Mouse (Mus musculus) A20 (cell line): ENCODE results near the gene Hyal3.
A peak's percentile ranks its signal among the peaks of the same experiment; 100 is the strongest.

Experiments
- DNase-seq: peaks from one replicate; pipeline ENCODE4 v3.0.0-alpha.2; 2011; ENCODE audit warnings: low read depth, low spot score

Gene Hyal3

GRCm38 (mm10) chr9:107617461-107617860 is 36.8 kb downstream of the Hyal3 start:
- no peak for DNase-seq

- DNase-seq = no peak
These were observed 37.5 kb downstream of the Hyal3 start for GRCm38 (mm10) chr9:107618098-107618497.

GRCm38 (mm10) chr9:107618778-107619545 is 38.3 kb downstream of the Hyal3 start:
- DNase-seq = no peak

- no peak for DNase-seq
These were observed 38.9 kb downstream of the Hyal3 start for GRCm38 (mm10) chr9:107619546-107619879.

GRCm38 (mm10) chr9:107620954-107621353 is 40.3 kb downstream of the Hyal3 start:
- DNase-seq = no peak

- DNase-seq = no peak
These were observed 43.9 kb downstream of the Hyal3 start for GRCm38 (mm10) chr9:107624539-107624938.

GRCm38 (mm10) chr9:107624951-107625350 is 44.3 kb downstream of the Hyal3 start:
- DNase-seq = no peak

GRCm38 (mm10) chr9:107625351-107626128 is 44.9 kb downstream of the Hyal3 start:
- no peak for DNase-seq

- DNase-seq = no peak
These were observed 45.7 kb downstream of the Hyal3 start for GRCm38 (mm10) chr9:107626158-107626843.

GRCm38 (mm10) chr9:107626844-107627277 is 46.2 kb downstream of the Hyal3 start:
- peak; percentile 69 for DNase-seq

- DNase-seq = no peak
These were observed 47.0 kb downstream of the Hyal3 start for GRCm38 (mm10) chr9:107627387-107628255.

- DNase-seq = peak; percentile 89
These were observed 48.2 kb downstream of the Hyal3 start for GRCm38 (mm10) chr9:107628721-107629410.

- no peak for DNase-seq
These were observed 48.8 kb downstream of the Hyal3 start for GRCm38 (mm10) chr9:107629411-107629730.

GRCm38 (mm10) chr9:107629901-107630425 is 49.3 kb downstream of the Hyal3 start:
- peak; percentile 26 for DNase-seq

GRCm38 (mm10) chr9:107630576-107630975 is 50.0 kb downstream of the Hyal3 start:
- peak; percentile 29 for DNase-seq

GRCm38 (mm10) chr9:107631311-107631826 is 50.8 kb downstream of the Hyal3 start:
- DNase-seq = no peak

- no peak for DNase-seq
These were observed 51.2 kb downstream of the Hyal3 start for GRCm38 (mm10) chr9:107631861-107632260.

- no peak for DNase-seq
These were observed 51.9 kb downstream of the Hyal3 start for GRCm38 (mm10) chr9:107632478-107632877.

GRCm38 (mm10) chr9:107633091-107633660 is 52.6 kb downstream of the Hyal3 start:
- peak; percentile 91 for DNase-seq
